Mouse (Mus musculus) spleen, adult 2 months (tissue): ENCODE data around the gene Olfr1373.

Source experiments
- CTCF ChIP-seq: fragments of 200-500 bp; IDR thresholded peaks from 2 replicates; pipeline ENCODE4 v1.5.1; 2011; ENCODE audit warnings: mild to moderate bottlenecking, inconsistent platforms; ENCODE audit not compliant: insufficient read depth, insufficient read length, insufficient replicate concordance; ENCODE audit errors: extremely low read depth
- POLR2A ChIP-seq: fragments of 200-500 bp; IDR thresholded peaks from 2 replicates; pipeline ENCODE4 v1.6.1; 2011; ENCODE audit warnings: low read depth, low read length, inconsistent platforms

- no peak for TF ChIP-seq CTCF
- no peak for TF ChIP-seq POLR2A
Measured at GRCm38 (mm10) chr11:52127760-52128159, 17.6 kb downstream of the Olfr1373 start.
